Mouse (Mus musculus) cerebellum, adult (tissue): ENCODE measurements around the gene Map4.
"Not testable (repeated sequence)": the region's sequence is repeated elsewhere in the genome, so short reads cannot be mapped to it uniquely, and the experiment has no call there.

Experiments
- ATAC-seq: cut with Nextera tagmentation; 2 replicates; pipeline ENCODE4 v1.9.2; 2017; ENCODE audit warnings: mild to moderate bottlenecking, moderate library complexity, mixed read lengths; ENCODE audit not compliant: insufficient number of reproducible peaks, low FRiP score, low TSS enrichment

Map4 gene

GRCm38 (mm10) chr9:109914269-109914926 lies 16.9 kb upstream of the Map4 start:
- ATAC-seq = no peak

GRCm38 (mm10) chr9:109917931-109918330 lies 13.3 kb upstream of the Map4 start:
- ATAC-seq = no peak

- no peak for ATAC-seq
Measured at GRCm38 (mm10) chr9:109929131-109929530, 2.1 kb upstream of the Map4 start.

GRCm38 (mm10) chr9:109930063-109930462 lies 1.2 kb upstream of the Map4 start:
- no peak for ATAC-seq

GRCm38 (mm10) chr9:109930752-109931151 lies 508 bp upstream of the Map4 start:
- no peak for ATAC-seq

- ATAC-seq = no peak
Measured at GRCm38 (mm10) chr9:109932361-109932755, 1.1 kb downstream of the Map4 start.

- no peak for ATAC-seq
Measured at GRCm38 (mm10) chr9:109932756-109933375, 1.6 kb downstream of the Map4 start.

GRCm38 (mm10) chr9:109939401-109939800 lies 8.1 kb downstream of the Map4 start:
- ATAC-seq = no peak

- no peak for ATAC-seq
Measured at GRCm38 (mm10) chr9:109942796-109943195, 11.5 kb downstream of the Map4 start.

- no peak for ATAC-seq
Measured at GRCm38 (mm10) chr9:109944712-109945111, 13.5 kb downstream of the Map4 start.

- no peak for ATAC-seq
Measured at GRCm38 (mm10) chr9:109948546-109948945, 17.3 kb downstream of the Map4 start.

- no peak for ATAC-seq
Measured at GRCm38 (mm10) chr9:109949801-109950200, 18.5 kb downstream of the Map4 start.

- no peak for ATAC-seq
Measured at GRCm38 (mm10) chr9:109953538-109953937, 22.3 kb downstream of the Map4 start.

GRCm38 (mm10) chr9:109954631-109955030 lies 23.4 kb downstream of the Map4 start:
- ATAC-seq = no peak

GRCm38 (mm10) chr9:109959456-109960150 lies 28.3 kb downstream of the Map4 start:
- no peak for ATAC-seq

GRCm38 (mm10) chr9:109960593-109960992 lies 29.3 kb downstream of the Map4 start:
- ATAC-seq = no peak

GRCm38 (mm10) chr9:109964761-109965160 lies 33.5 kb downstream of the Map4 start:
- no peak for ATAC-seq

- ATAC-seq = no peak
Measured at GRCm38 (mm10) chr9:109968351-109969116, 37.3 kb downstream of the Map4 start.

GRCm38 (mm10) chr9:109969181-109969580 lies 37.9 kb downstream of the Map4 start:
- ATAC-seq = no peak

GRCm38 (mm10) chr9:109969792-109970336 lies 38.6 kb downstream of the Map4 start:
- no peak for ATAC-seq

- not testable (repeated sequence) for ATAC-seq
Measured at GRCm38 (mm10) chr9:109971711-109972110, 40.5 kb downstream of the Map4 start.
